Mouse (Mus musculus) testis, adult 10 weeks (tissue): Measurements from ENCODE around the gene Slamf8. TPM values are rescaled to one million over a fixed set of nuclear protein-coding genes. Genes with fewer than 3 reads are reported as not detected.

Experiments
- polyA plus RNA-seq: library from polyadenylated mRNA; stranded (reverse); fragments of 350-450 nt; fragmentation: Illumina TruSeq; extraction: RNeasy Lipid Tissue Mini Kit (QIAGEN cat#74804); gene quantifications from one replicate; pipeline ENCODE4 v1.2.3, GENCODE M21; 2014; ENCODE audit warnings: low read depth, low replicate concordance

Gene Slamf8
- not detected for polyA plus RNA-seq

DNA sequence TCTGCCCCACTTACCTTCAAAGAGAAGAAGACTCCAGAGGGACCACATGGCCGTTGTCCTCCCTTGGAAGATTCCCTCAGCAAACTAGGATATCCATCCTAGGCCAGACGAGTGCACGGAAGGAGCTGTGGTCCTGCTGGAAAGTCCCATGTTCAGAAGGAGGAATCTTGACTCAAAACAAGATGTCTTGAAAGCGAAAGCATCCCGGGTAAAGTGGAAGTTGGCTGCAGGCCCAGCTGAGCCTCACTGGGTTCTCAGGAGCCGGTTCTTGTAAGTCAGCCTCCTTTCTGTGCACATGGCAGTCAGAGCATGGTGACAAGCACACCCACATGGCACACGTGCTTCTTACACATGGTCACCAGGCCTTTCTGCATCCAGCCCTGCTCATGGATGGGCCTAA, at the start of gene Slamf8:
Gene Slamf8 (minus strand): TSS at position 184 of the 400 bp plus-strand sequence.

GRCm38 (mm10) chr1:172632451-172633326, 42.3 kb upstream of the Slamf8 start, which contains the start of gene Dusp23:
Gene Dusp23 (minus strand): TSS chr1:172632962.

DNA sequence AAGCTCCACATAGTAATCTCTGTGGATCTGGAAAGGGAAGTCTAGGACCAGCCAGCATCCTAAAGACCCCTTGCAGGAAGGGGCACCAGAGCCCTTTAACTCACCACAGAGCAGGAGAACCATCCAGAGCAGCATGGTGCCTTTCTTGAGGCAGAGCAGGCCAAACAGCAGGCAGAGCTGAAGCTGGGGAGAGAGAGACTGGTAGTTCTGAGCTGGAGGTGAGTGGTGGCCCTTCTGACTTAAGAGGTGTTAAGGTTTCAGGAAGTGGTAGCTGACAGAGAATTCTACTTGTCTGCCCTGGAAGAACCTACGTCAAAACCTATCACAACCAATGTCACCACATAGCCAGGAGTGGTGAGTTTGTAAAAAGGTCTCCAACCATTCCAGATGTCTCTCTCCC, 12.0 kb upstream of the Slamf8 start, which contains the start of gene Fcrl6:
Gene Fcrl6 (minus strand): TSS at position 226 of the 400 bp plus-strand sequence.

DNA sequence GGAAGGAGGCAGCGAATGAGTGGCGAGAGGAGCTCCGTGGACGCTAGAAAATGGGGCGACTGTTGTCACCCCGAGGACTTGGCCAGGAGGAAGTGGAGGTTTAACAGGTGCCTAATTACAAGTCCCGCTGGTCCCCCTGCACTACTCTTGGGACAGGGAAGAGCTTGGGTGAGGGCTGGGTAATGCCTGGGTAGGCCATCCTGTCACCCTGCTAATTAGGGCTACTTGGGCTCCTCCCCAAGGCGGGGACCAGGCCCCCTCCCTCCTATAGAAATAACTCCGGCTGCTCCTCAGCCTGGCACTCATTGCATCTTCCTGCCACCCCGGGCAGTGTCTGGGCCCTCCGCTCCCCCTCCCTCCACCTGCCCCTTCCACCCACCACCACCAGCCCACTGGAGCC, 34.7 kb downstream of the Slamf8 start, which contains the start of gene Vsig8:
Gene Vsig8 (plus strand): TSS at position 301 of the 400 bp plus-strand sequence.

Other genes starting within 250 kb of the Slamf8 start
- gene Kcnj10, start 249.4 kb downstream of the Slamf8 start, polyA plus RNA-seq: 0.10 TPM
- 6.7 TPM for gene Pigm, start 214.0 kb downstream of the Slamf8 start, polyA plus RNA-seq
- 5.3 TPM for gene Slamf9, start 115.2 kb downstream of the Slamf8 start, polyA plus RNA-seq
- gene Igsf9, start 108.8 kb downstream of the Slamf8 start, polyA plus RNA-seq: 1.2 TPM
- gene Tagln2, start 90.5 kb downstream of the Slamf8 start, polyA plus RNA-seq: 1.6 TPM
- gene Cfap45, start 69.8 kb downstream of the Slamf8 start, polyA plus RNA-seq: 213 TPM
- gene Vsig8, start 34.6 kb downstream of the Slamf8 start, polyA plus RNA-seq: 0.11 TPM
- not detected for gene Fcrl6, start 12.0 kb upstream of the Slamf8 start, polyA plus RNA-seq
- gene Dusp23, start 42.4 kb upstream of the Slamf8 start, polyA plus RNA-seq: 1.2 TPM
- 1.0 TPM for gene Crp, start 107.5 kb upstream of the Slamf8 start, polyA plus RNA-seq